Mouse (Mus musculus): ENCODE results near the gene Glo1. TPM values are rescaled to one million over a fixed set of nuclear protein-coding genes. Genes with fewer than 3 reads are reported as not detected.

The Glo1 gene
- 52.8 and 91.5 TPM in 2 replicates for total RNA-seq (2014; fragmentation: Nextera tagmentation)
- total RNA-seq (2017), result 98.3 and 117 TPM in 2 replicates

DNA sequence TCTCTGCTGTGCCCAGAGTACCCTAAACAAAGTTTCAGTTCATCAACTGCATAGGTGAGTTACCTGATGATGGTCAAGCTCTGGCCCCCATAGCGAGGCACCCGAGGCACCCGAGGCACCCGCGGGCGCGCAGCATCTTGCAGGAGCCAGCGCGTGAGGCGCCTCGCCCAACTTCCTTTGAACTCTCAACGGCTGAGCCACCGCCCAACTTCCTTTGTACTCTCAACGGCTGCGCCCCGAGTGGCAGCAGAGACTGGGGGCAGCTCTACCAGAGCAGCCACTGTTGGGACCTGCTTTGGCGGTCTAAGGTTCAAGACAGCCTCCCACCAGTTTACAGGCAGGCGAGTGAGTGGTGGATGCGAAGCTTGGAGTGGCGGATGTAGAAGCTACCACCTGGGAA is at the start of gene Glo1:
Glo1 (minus strand) TSS at position 153 of the 400 bp plus-strand sequence.
- peak; percentile 69 for ATAC-seq (replicated peaks; ENCODE audit: poor library complexity, severe bottlenecking)

DNA sequence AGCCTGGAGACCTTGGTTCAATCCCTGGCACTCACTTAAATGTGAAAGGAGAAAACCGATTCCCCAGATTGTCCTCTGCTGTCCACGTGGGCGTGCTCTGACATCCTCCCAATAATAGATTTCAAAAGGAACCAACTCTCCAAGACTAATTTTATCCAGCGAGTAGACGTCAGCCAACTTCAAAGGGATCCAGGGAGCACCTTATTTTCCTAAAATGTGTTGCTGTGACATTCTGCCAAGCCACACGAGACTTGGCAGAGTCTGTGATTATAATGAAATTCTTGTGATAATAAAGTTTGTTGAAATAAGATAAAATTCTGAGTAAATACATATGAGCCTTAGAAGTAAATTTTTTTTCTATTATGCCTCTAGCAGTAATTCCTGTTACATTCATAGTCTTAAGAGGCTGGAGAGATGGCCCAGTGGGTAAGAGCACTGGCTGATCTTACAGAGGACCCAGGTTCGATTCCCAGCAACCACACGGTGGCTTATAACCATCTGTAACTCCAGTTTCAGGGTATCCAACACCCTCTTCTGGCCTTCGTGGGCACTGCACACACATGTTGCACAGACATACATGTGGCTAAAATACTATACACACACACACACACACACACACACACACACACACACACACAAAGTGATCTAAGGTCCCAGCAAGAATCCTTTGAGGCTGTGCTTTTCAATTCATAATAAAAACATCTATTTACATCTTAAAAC is 48.5 kb upstream of the Glo1 start:
- ATAC-seq (replicated peaks; ENCODE audit: poor library complexity, severe bottlenecking), result no peak

DNA sequence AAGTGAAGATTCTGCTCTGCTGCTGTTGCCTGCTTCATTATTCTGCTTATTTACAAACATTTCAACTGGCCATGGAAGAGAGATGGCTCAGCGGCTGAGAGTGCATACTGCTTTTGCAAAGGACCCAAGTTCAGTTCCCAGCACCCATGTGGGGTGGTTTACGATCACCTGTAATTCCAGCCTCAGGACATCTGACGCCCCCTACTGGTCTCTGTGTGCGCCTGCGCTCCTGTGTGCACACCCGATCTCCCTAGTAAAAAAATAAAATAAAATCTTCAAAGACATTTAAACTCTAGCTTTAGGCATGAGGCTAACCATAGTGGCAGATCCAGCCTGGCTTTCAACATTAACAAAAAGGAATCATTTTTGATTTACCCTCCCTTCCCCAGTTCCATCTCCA is 46.4 kb upstream of the Glo1 start:
- ATAC-seq (replicated peaks; ENCODE audit: poor library complexity, severe bottlenecking), result no peak

DNA sequence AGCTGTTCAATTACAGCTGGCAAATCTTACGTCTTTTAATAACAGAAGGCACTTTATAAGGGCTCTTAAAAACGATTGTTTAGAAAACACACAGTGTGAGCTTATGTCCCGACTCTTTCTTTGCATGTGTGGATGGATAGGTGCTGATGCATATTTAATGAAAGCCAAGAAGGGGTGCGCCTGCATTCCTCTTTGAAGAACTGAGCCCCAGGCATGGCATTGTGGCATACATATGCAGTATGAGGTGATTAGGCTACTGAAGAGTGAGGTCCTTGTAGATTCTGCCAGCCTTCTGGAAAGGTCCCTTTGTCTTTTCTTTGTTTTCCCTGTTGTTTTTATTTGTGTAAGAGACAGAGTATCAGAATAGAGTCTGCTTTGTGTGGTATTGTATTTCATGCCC is 45.9 kb upstream of the Glo1 start:
- no peak for ATAC-seq (replicated peaks; ENCODE audit: poor library complexity, severe bottlenecking)

DNA sequence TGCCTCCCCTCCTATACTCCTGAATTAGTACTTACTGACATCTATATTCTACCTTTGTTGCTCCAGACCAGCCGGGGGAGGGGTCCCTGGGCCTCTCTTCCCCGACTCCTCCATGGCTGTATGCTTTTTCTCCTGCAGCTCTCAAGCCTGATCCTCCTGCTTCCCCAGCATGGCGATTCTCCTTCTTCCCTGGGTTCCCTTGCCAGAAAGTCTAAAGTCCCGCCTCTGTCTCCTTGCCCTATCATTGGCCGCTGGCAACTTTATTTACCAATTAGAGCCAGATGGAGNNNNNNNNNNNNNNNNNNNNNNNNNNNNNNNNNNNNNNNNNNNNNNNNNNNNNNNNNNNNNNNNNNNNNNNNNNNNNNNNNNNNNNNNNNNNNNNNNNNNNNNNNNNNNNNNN is 38.2 kb upstream of the Glo1 start:
- no peak for ATAC-seq (replicated peaks; ENCODE audit: poor library complexity, severe bottlenecking)

DNA sequence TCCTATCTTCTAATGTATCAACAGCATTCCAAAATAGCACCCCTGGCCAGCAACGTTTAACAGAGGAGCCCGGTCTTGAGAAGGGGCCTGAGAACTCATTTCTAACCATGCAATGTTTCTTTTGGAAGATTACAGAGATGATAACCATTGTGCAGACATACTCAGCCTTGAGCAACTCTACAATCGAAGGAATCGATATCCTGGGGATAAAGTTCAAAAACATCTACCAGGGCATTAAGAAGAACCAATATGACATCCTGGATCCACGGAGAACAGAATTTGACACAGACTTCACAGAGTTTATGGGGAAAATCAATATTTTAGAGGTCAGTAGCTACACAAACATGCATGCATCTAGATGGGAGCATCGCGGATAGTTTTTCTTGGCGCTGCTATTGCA is 36.5 kb upstream of the Glo1 start:
- ATAC-seq (replicated peaks; ENCODE audit: poor library complexity, severe bottlenecking), result no peak

DNA sequence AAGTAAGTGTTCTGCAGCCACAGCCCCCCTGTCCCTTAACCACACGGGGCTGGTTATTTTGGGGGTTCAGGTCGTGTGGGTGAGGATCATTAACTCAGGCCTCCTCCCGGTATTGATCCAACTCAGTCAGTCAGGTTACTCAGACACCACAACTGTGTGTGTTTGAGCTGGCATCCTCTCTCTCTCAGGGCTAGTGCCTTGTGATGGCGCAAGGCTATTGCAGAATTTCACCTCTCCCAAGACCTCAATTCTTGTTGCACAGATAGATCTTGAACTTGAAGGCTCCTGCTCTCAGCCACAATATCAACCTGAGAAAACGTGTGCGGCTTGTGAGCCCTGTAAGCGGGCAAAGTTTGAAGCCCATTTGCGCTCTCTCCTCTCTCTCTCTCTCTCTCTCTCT is 35.5 kb upstream of the Glo1 start:
- ATAC-seq (replicated peaks; ENCODE audit: poor library complexity, severe bottlenecking), result no peak

DNA sequence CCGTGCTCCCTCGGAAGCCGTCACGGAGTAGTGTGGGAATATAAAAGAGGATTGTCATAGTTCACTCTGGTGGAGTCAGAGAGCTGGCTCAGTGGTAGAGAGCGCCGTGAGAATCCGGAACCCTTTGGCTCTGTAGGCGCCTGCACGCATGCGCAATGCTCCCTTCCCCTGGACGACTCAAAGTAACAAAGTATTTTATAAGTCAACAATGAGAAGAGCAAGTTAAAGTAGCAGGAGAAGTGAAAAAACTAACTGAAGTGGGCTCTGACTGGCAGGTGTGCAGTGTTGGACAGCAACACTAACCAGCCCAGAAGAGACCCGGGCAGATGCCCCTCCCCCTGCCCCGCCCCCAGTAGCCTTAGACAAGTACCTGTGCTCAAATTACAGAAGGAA is 31.5 kb upstream of the Glo1 start:
- ATAC-seq (replicated peaks; ENCODE audit: poor library complexity, severe bottlenecking), result no peak; the same call in 1 of the 2 replicates

DNA sequence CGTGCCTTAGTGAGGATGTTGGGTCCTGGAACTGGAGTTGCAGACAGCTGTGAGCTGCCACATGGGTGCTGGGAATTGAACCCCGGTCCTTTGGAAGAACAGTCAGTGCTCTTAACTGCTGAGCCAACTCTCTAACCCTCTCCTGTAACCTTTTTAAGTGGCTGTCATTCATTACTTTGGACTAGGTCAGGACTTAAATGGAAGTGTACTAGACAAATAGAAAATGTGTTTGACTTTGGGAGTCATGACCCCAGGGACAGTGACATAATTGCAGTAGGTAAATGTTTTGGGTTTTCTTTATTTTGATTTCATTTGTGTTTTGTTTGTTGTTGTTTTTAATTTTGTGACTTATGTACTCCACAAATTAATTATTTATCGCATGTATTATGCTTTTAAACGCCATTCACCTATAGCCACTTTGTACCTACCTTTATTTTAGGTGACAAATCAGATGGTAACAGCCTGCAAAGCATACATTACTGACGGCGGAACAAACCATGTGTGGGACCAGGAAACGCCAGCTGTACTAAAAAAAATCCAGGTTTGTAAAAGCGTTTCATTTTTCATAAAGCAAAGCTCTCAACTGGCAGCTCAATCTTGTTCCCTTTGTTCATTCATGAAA is 31.0 kb upstream of the Glo1 start:
- ATAC-seq (replicated peaks; ENCODE audit: poor library complexity, severe bottlenecking), result no peak

DNA sequence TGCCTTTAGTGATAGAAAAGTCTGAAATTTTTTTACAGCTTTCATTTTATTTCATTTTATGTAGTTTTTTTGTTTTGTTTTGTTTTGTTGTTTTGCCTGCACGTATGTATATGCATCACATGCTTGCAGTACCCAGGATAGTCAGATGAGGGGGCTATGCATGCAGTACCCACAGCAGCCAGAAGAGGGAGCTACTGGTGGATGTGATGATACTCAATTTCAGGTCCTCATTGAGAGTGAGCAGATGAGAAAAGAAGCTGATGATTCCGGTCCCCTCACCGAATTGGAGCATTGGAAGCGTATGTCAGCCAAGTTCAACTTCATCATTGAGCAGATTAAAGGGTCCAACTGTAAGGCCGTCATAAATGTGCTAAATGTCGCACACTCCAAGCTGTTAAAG is 26.3 kb upstream of the Glo1 start:
- no peak for ATAC-seq (replicated peaks; ENCODE audit: poor library complexity, severe bottlenecking)

DNA sequence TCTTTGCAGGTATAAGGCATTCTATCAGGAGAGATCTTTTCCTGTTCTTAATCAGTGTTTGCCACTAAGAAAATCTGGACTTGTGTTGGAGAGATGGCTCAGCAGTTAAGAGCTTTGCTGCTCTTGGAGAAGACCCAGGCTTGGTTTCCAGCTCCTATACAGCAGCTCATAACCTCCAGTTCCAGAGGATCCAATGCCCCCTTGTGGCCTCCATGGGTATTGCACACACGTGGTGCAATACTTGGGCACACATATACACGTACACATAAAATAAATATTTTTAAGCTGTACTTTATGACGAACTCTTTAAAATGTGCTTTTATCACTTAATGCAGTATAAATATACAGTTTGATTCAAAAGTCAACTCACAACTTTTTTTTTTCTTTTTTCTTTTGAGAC is 22.1 kb upstream of the Glo1 start:
- no peak for ATAC-seq (replicated peaks; ENCODE audit: poor library complexity, severe bottlenecking)

DNA sequence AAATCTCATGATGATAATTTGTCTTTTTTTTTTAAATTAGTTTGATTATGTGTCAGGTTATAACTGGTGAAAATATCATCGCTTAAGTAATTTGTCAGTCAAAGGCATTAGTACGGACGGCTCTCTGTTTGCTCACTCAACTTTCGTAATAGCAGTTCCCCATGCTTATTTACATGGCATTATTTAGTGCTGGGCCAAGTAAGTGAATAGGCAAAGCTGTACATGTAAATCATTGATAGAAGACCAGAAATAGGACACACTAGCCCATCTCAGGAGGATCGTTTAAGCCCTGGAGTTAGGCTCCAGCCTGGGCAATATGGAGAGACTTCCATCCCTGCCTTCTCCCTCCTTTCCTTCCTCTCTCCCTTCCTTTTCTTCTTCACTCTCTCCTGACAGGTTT is 14.2 kb upstream of the Glo1 start:
- no peak for ATAC-seq (replicated peaks; ENCODE audit: poor library complexity, severe bottlenecking)

DNA sequence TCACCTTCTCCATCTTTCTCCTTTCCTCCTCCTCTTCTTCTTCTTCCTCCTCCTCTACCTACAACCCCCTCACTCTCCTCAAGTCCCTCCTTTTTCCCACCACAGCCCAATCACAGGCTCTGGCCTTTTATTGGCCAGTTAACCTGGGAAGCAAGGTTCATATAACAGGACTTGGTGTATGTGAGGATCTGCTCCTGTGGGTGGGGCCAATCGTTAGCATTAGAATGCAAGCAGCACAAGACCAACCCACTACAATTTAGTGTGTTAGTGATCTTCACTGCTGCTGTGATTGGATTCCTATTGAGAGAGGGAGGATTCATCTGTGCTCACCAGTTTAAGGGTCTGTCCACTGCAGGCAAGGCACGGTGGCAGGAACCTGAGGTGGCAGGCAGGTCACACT is 12.3 kb upstream of the Glo1 start:
- no peak for ATAC-seq (replicated peaks; ENCODE audit: poor library complexity, severe bottlenecking)

DNA sequence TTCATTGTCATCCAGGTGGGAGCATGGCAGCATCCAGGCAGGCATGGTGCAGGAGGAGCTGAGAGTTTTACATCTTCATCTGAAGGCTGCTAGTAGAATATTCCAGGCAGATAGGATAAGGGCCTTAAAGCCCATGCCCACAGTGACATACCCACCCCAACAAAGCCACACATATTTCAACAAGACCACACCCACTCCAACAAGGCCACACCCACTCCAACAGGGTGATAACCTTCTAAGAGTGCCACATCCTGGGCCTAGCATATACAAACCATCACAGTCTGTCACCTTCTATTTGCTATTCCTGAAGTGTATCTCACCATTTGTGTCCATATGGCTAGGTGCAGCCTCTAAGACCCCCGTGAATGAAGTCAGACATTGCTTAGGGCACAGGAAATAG is 11.0 kb upstream of the Glo1 start:
- ATAC-seq (replicated peaks; ENCODE audit: poor library complexity, severe bottlenecking), result no peak

DNA sequence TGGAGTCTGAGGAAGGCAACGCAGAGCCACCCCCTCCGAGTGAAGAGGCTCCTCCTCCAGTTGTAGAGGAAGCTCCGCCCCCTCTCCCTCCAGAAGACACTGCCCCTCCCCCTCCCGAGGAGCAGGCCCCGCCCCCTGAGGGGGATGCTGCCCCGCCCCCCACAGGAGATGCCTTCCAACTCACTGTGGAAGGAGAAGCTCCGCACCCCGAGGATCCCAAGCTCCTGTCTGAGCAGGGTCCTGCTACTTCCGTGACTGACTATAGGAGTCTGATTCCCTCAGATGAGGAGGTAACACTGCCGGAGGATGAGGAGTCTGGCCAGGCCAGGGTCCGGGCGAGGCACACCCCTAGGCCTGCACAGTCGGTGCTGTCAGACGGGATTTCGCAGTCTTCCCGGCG is 8.7 kb upstream of the Glo1 start:
- no peak for ATAC-seq (replicated peaks; ENCODE audit: poor library complexity, severe bottlenecking)

DNA sequence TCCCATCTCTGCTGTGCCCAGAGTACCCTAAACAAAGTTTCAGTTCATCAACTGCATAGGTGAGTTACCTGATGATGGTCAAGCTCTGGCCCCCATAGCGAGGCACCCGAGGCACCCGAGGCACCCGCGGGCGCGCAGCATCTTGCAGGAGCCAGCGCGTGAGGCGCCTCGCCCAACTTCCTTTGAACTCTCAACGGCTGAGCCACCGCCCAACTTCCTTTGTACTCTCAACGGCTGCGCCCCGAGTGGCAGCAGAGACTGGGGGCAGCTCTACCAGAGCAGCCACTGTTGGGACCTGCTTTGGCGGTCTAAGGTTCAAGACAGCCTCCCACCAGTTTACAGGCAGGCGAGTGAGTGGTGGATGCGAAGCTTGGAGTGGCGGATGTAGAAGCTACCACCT is 2.5 kb downstream of the Glo1 start, which contains the start of gene Dnah8:
Dnah8 (plus strand) TSS at position 223 of the 400 bp plus-strand sequence.
- ATAC-seq (replicated peaks; ENCODE audit: poor library complexity, severe bottlenecking), result peak; percentile 74

DNA sequence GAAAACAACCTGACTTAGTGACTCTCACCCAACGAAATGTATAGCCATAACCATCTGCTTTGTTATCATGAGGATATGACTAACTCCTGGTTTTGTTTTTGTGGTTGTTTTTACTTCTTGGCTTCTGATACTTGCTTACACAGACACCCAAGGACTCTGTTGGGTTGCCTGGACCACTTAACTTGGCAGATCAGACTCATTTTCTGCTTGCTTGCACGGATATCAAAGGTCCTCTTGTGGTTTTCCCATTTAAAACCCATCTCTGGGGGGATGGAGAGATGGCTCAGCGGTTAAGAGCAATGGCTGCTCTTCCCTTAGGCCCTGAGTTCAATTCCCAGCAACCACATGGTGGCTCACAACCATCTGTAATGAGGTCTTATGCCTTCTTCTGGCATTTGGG is 3.5 kb downstream of the Glo1 start:
- no peak for ATAC-seq (replicated peaks; ENCODE audit: poor library complexity, severe bottlenecking)

DNA sequence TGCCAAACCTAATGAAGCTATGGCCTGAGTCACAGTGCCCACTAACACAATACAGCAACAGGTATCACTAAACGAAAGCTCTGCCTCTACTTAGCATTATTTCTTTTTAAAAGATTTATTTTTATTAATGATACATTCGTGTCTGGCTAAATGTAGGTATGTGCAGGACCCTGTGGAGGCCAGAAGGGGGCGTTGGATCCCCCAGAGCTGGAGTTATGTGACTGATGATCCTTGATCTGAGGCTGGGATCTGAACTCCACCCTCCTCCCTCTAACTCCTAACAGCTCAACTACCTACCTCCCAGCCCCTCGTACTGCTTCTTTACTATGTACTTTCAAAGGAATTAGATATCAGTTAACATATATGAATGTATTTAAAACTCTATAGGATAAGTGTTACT is 5.2 kb downstream of the Glo1 start:
- ATAC-seq (replicated peaks; ENCODE audit: poor library complexity, severe bottlenecking), result no peak

DNA sequence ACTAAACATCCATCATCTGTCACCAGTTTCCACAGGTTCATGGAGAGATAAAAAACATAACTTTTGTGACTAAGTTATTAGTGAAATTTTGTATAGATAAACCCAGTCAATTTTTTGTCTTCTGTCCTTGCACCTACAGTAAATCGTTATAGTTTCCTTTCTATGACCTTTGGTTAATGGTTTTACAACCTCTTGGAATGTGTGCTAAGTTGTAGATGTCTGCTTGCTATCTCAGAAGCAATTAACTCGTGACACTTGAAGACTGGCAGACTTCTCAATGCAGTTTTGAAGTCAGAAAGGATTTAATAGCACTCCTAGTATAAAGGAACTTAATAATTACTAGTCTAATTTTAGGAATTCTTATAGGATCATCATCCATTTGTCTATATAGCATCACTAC is 6.1 kb downstream of the Glo1 start:
- ATAC-seq (replicated peaks; ENCODE audit: poor library complexity, severe bottlenecking), result no peak

DNA sequence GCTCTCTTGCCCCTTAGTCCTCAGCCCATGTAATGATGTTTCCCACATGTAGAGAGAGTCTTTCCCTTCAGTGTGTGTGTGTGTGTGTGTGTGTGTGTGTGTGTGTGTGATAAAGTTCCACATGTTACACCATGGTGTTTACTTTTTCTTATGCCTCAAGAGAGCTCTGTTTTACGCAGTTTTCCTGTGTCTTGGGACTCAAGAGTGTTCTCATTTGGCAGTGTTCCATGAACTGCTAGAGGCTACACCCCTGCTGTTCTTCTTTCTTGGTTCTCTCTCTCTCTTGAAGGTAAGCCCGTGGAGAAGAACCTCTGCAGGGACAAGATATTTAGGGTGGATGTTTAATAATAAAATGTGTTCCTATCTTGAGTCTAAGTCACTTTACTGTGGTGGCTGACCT is 7.5 kb downstream of the Glo1 start:
- no peak for ATAC-seq (replicated peaks; ENCODE audit: poor library complexity, severe bottlenecking)

DNA sequence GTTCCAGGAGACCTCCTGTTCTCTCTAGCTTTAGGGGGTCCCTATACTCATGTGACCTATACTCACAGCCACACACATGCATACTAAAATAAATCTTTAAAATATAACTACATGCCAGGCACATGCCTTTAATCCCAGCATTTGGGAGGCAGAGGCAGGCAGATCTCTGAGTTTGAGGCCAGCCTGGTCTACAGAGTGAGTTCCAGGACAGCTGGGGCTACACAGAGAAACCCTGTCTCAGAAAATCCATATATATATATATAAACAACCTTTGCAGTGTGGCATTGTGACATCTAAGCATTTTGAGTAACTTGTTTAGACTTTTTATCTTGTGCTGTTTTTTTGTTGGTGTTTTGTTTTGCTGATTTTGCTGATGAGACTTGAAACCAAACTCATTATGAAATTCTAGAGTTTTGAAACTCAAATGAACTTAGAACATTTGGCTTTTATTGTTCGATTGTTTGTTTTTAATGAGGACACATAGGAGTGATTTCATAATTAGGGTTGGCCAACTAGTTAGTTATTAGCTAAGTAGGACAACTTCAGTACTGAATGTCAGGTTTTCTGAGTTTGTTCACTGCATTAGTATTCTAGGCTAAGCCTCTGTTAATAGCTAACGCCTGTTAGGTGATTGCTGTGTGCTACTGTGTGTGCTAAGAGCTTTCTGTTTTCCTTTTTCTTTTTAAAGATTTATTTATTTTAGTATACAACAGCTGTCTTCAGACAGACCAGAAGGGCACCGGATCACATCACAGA is 8.4 kb downstream of the Glo1 start:
- no peak for ATAC-seq (replicated peaks; ENCODE audit: poor library complexity, severe bottlenecking)

DNA sequence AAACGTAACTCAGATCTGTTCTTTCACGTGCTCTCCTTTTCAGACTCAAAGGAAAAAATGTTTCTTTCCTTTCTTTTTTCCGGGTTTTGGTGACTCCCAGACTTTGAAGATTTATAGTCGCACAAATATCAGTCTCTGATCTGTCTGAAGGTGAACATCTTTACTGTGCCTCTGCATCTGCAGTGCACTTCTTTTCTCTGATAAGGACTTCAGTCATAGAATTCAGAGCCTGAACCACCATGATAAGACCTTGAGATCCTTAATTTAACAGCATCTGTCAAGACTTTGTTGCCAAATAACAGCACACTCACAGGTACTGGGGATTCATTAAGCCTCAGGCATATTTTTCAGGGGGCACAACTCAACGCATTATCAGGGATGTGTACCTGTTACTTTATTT is 10.5 kb downstream of the Glo1 start:
- no peak for ATAC-seq (replicated peaks; ENCODE audit: poor library complexity, severe bottlenecking)

Data from granulocyte monocyte progenitor cell, adult 5-6 weeks (primary cell).